8 mouse cellular contexts compared by ENCODE assay signal in genomic region chr14:59624326-59624885, GRCm38 (mm10). TPM values are rescaled to one million over a fixed set of nuclear protein-coding genes. Genes with fewer than 3 reads are reported as not detected.
DNase-seq lines count a peak whose midpoint lies in the region; ATAC-seq and TF ChIP-seq lines count a peak whose summit lies in the region.

No protein-coding gene starts in this region.

- TF ChIP-seq CTCF in intestine, postnatal 0 days (IDR thresholded peaks at IDR 0.05; ENCODE audit: low read depth) = no peak

- ATAC-seq in heart, embryonic 15.5 days (replicated peaks; ENCODE audit: insufficient number of reproducible peaks, insufficient read depth, low FRiP score, low read depth) = no peak
- no peak for ATAC-seq in intestine, postnatal 0 days

- peak overlapping the region; percentile 71; the same call in 1 of the 2 replicates for H3K4me3 ChIP-seq in heart, embryonic 15.5 days
- no peak overlapping the region for H3K4me3 ChIP-seq in intestine, postnatal 0 days (ENCODE audit: low read depth, low read length)

- DNase-seq in heart, adult 9 months (ENCODE audit: low spot score in 2 of 2) = no peak
- peak; percentile 12 for DNase-seq in testis, postnatal 10 days (ENCODE audit: low spot score)
- DNase-seq in testis, postnatal 14 days (ENCODE audit: low spot score) = no peak
- no peak for DNase-seq in cerebellum, postnatal 10 days
- DNase-seq in thymus, postnatal 0 days (ENCODE audit: low spot score) = no peak
- no peak for DNase-seq in layer of hippocampus, adult 18-20 months (ENCODE audit: low spot score in 2 of 2)

- H3K27ac ChIP-seq in heart, embryonic 15.5 days = no peak overlapping the region
- H3K27ac ChIP-seq in intestine, postnatal 0 days (ENCODE audit: low read depth, low read length) = no peak overlapping the region

- H3K9ac ChIP-seq in heart, embryonic 15.5 days = no peak overlapping the region
- H3K9ac ChIP-seq in intestine, postnatal 0 days (ENCODE audit: low read depth, low read length) = no peak overlapping the region

- H3K36me3 ChIP-seq in heart, embryonic 15.5 days = no peaks in the 10 kb centered on the region
- H3K36me3 ChIP-seq in intestine, postnatal 0 days (ENCODE audit: control insufficient read depth, insufficient read depth) = no peaks in the 10 kb centered on the region

- H3K27me3 ChIP-seq in heart, embryonic 15.5 days = 0 out of 2 replicates have a peak, but pooled peaks cover 11% of the 10 kb centered on the region
- H3K27me3 ChIP-seq in intestine, postnatal 0 days (replicated peaks; ENCODE audit: control insufficient read depth, insufficient read depth, low read length) = 0 out of 2 replicates have a peak, but pooled peaks cover 5% of the 10 kb centered on the region

- H3K4me2 ChIP-seq in heart, embryonic 15.5 days = peak overlapping the region; percentile 95
- H3K4me2 ChIP-seq in intestine, postnatal 0 days (replicated peaks; ENCODE audit: low read depth) = peak overlapping the region; percentile 99; the same call in 1 of the 2 replicates

- H3K9me3 ChIP-seq in heart, embryonic 15.5 days (replicated peaks) = no peaks in the 10 kb centered on the region
- H3K9me3 ChIP-seq in intestine, postnatal 0 days (ENCODE audit: control insufficient read depth) = no peaks in the 10 kb centered on the region

- WGBS in heart, embryonic 15.5 days = 45% methylated on average over 9 of the region's 9 CpGs
- WGBS in intestine, postnatal 0 days = 51% methylated on average over 9 of the region's 9 CpGs

- H3K4me1 ChIP-seq in heart, embryonic 15.5 days (replicated peaks) = peaks cover 17% of the 10 kb centered on the region
- H3K4me1 ChIP-seq in intestine, postnatal 0 days (replicated peaks; ENCODE audit: control insufficient read depth, insufficient read depth, low read length) = no peaks in the 10 kb centered on the region; the same call in 1 of the 2 replicates

RNA-seq across cellular contexts. Expression of gene Shisa2, which starts 0.7 kb away (rescaled TPM):
- 8.6 and 17.4 TPM in 2 replicates for polyA plus RNA-seq in heart, embryonic 15.5 days (2015; fragmentation: Nextera tagmentation; extraction: Ambion mirVana)
- polyA plus RNA-seq in intestine, postnatal 0 days (2015; fragmentation: Nextera tagmentation; extraction: Ambion mirVana) = 4.6 and 4.8 TPM in 2 replicates
- polyA plus RNA-seq in thymus, postnatal 0 days (2015; fragmentation: Nextera tagmentation; extraction: Ambion mirVana) = 23.7 and 24.9 TPM in 2 replicates
- total RNA-seq in layer of hippocampus, adult 18-20 months (2021) = 1 to 10 TPM; 3.6 to 3.8 TPM

RNA-seq across cellular contexts. Expression of gene Cdadc1, which starts 26.6 kb away (rescaled TPM):
- polyA plus RNA-seq in heart, embryonic 15.5 days (2015; fragmentation: Nextera tagmentation; extraction: Ambion mirVana) = 29.9 and 33.0 TPM in 2 replicates
- polyA plus RNA-seq in intestine, postnatal 0 days (2015; fragmentation: Nextera tagmentation; extraction: Ambion mirVana) = 22.3 and 24.3 TPM in 2 replicates
- polyA plus RNA-seq in thymus, postnatal 0 days (2015; fragmentation: Nextera tagmentation; extraction: Ambion mirVana) = 39.7 and 40.3 TPM in 2 replicates
- 10 to 100 TPM; 78.3 to 79.8 TPM for total RNA-seq in layer of hippocampus, adult 18-20 months (2021)
